Mouse (Mus musculus) cerebellum, adult 2 months (tissue): ENCODE measurements around the gene Dlgap1.

Experiments used
- CTCF ChIP-seq: fragments of 200-500 bp; IDR thresholded peaks from 2 replicates; pipeline ENCODE4 v1.5.1; 2011; ENCODE audit warnings: low read depth, mild to moderate bottlenecking, control low read depth, low read length, moderate library complexity, borderline replicate concordance; ENCODE audit not compliant: insufficient read depth
- POLR2A ChIP-seq: fragments of 200-500 bp; IDR thresholded peaks from 2 replicates; pipeline ENCODE4 v1.6.1; 2011; ENCODE audit warnings: low read length, control low read depth, borderline replicate concordance; ENCODE audit not compliant: insufficient read depth

DNA sequence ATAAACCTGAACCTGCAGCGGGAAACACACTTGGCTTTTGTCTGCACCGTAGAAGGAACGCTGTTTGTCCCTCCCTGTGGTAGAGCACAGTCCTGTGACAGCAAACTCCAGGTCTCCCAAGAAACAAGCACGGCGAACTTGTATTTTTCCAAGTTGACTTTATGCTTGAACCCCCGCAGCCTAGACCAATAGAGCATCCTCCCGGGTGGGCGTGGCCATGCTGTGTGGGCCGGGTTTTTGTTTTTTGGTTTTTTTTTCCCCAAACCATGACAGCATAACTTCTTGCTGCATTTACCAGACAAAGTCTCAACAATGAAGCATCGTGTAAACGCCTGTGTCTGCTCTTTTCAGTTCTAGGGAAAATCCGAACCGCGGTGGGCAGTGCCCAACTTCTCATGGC lies 840.0 kb downstream of the Dlgap1 start:
- TF ChIP-seq POLR2A, result no peak
- TF ChIP-seq CTCF, result no peak
